Mouse (Mus musculus): Measurements from ENCODE around the gene Erlin1.

Erlin1 gene

DNA sequence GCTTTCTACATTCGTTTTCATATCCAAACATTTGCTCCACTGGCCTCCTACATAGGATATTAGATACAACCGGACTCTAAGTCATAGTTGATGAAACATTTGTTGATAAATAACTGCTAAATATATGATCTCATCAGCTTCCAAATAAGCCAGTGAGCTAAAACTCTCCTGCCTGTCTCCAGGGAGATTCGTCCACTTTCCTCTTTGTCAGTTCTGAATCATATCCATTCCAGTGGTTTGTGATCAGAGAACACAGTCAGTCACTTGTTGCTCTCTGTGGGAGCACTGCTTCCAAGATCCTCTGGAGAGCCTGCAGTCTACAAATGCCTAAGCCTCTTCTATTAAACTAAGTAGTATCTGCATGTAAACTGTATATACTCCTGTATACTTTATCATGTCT lies 9.4 kb downstream of the Erlin1 start:
- DNase-seq (ENCODE audit: low spot score), result no peak

DNA sequence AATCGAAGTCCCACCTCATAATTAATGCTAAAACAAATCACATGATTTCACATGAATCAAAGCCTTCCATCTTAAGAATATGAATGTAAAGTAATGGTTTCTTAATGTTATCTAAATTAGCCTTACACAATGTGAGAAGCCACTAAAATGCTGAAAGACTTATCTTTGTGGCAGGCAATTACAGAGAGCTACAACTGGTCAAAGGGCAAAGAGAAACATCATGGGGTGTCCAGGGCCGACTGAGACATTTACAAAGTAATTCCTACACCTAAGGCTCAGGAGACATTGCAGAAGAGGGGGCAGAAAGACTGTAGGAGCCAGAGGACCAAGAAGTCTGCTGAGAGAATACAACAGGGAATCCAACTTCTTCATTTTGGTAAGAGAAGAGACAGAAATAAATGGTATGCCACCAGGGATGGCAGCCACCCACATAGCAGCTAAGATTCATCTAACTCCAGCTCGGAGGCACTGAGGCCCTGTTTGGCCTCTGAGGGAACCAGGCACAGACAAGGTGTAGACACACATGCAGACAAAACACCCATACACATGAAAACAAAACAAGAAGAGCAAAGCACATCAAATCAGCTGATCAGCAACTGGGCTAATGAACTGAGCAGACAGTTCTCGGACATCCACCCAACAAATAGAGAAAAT lies 14.3 kb downstream of the Erlin1 start:
- no peak for DNase-seq (ENCODE audit: low spot score)

DNA sequence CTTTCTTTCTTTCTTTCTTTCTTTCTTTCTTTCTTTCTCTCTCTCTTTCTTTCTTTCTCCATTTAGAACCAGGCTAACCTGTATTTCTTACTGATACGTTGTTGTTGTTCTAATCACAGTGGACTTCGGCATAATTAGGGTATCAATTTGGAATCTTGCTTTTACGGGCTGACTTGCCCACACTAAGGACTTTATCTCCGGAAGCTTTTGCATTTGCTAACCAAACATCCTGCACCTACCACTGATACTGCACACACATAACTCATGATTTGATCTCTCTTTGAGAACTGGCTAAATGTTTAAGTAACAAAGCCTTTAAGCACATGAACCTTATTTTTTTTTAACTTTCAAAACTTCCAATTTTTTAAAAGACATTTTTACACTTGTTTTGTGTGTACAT lies 19.2 kb downstream of the Erlin1 start:
- no peak for DNase-seq (ENCODE audit: low spot score)

DNA sequence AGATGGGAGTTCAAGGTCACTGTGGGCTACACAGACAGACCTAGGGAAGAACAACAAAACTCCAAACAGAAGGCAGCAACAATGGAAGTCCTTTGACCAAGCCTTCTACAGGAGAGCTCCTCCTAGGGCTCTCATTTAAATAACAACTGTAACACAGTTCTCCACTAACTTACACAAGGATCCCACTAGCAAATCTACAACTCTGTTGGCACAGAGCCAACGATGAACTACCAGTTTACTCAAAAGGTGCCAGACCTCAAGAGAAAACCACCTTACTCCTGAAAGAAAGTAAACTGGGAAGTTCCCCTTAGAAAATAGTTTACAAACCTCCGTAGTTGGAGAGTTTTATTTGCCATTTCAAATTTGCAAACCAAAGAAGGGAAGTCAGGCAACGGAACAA lies 20.3 kb downstream of the Erlin1 start:
- DNase-seq (ENCODE audit: low spot score), result no peak

DNA sequence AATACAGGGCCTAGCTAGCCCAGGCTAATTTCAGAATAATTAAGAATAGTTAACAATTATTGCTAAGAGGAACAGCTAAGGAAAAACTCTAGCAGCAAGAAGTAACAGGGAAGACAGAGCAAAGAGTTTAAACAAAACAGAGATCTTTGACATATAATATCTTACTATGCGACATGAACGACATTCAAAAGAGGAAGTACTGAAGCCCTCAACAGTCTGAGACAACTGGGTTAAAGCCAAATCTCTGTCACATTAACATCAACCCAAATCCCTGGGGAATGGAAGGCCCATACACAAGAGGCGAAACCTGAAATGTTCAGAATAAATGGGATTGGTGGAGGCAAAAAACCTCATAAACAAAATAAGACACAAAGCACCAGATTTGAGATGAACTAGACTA lies 23.7 kb downstream of the Erlin1 start:
- DNase-seq (ENCODE audit: low spot score), result no peak

DNA sequence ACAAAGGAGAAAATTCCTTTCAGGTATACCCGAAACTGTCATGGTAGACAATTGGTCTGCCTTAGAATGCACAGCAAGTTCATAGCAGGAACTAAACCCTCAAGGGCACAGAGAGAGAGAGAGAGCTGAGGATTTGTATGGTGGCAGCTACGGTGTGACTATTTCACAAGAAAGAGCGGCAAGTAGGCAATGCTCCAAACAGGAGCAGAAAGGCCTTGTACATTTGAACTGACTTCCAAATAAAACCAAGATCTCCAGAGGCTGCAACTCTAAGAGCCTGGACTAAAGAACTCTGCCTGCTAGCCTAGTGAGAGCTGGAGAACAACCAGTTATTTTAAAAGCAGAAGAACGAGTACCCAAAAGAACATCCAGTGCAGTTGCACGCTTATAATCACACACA lies 27.5 kb downstream of the Erlin1 start:
- no peak for DNase-seq (ENCODE audit: low spot score)

DNA sequence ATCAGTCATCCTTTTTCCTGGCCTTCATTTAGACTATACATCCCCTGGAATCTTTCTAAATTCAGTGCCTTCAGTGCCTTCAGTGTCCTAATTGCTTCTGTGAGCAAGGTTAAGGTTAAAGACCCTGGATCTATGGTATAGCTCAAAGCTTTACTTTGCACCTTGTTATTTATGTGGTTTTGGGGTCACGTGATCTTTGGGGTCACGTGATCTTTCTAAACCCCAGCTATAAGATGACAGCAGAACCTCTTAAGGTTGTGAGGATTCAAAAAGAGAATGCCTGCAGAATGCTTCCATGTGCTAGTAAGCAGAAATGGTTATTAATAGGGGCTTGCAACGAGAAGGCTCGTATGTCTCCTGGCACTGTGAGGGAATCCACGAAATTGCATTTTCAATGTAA lies 36.2 kb downstream of the Erlin1 start:
- no peak for DNase-seq (ENCODE audit: low spot score)

DNA sequence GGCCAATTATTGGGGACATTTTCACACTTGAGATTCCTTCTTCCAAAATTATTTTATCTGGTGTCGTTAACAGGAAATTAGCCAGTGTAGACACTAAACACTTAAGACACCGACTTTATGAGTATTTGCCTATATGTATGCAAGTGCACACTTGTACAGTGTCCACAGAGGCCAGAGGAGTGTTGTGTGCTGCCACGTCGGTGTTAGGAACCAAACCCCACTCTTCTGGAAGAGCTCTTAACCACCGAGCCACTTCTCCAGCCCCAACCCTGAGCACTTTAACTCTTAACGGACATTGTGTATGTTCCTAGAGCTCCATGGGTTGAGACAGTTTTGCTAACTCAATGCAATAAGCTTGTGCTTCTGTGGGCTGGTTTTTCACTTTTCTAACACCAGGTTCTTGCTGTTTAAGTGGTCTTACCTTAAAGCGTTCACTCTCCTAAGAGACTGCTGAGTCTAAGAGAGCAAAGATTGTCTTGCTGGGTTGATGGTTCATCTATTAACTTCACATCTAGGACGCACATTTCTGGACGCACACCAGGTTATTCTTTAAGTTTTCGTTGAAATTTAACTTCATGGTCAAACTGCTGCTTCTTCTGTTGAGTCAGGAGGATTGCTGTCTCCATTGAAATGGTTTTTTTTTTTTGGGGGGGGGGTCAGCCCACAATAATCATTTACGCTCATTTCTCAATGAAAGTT lies 37.4 kb downstream of the Erlin1 start:
- no peak for DNase-seq (ENCODE audit: low spot score)

DNA sequence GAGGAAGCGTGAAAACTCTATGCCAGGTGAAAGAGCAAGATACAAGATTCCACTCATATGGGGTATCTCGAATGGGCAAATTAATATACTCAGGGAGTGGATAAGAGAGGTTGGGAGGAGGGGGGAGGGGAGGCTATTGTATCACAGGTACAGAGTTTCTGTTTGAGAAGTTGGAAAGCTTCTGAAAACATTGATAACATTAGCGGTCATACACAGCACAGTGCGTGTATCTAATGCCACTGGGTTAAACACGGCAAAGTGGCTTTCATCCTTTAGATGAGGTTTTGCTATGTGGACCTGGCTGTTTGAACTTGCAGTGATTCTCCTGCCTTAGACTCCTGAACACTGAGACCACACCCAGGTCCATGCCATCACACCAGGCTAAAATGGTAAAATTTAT lies 39.6 kb downstream of the Erlin1 start:
- no peak for DNase-seq (ENCODE audit: low spot score)

DNA sequence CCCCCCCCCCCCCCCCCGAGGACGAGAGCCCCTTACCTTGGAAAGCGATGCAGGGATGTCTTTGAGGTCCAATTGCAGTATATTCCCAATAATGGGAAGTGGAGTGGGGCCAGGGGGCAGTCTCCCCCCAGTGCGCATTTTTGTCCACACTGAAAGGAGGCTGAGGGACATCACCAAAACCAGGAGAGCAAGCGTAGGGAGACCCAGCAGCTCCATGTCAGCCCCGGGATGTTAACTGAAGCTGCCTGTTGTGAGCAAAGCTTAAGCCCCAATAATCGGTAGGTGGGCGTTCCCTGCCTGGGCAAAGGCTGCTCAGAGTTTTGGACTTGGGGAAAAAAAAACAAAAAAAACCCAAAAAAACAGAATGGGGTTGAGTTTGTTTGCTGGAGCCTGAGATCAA lies 40.6 kb downstream of the Erlin1 start, which contains the start of gene Cyp2c23:
TSS of gene Cyp2c23 (minus strand) at position 237 of the 400 bp plus-strand sequence.
- DNase-seq (ENCODE audit: low spot score), result no peak

DNA sequence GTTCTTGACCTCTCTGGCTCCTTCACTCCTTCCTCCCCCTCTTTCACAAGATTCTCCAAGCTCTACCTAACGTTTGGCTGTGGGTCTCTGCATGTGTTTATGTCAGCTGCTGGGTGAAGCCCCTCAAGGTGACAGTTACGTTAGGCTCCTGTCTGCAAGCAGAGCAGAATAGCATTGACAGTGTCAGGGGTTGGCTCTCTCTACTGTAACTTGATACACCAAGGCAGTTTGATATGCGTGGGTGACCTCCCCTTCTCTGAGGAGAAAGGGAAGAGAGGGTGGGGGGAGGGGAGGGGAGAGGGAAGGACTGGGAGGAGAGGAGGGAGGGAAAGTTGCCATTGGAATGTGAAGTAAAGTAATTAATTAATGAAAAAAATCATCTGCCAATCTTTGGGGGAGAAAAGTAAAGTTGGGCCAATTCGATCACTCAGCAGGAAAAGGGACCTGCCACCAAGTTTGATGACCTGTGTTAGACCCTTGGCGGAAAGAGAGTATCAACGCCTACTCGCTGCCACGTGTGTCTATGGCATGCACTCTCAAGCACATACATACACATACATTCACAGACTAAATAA lies 42.5 kb downstream of the Erlin1 start:
- no peak for DNase-seq (ENCODE audit: low spot score)

DNA sequence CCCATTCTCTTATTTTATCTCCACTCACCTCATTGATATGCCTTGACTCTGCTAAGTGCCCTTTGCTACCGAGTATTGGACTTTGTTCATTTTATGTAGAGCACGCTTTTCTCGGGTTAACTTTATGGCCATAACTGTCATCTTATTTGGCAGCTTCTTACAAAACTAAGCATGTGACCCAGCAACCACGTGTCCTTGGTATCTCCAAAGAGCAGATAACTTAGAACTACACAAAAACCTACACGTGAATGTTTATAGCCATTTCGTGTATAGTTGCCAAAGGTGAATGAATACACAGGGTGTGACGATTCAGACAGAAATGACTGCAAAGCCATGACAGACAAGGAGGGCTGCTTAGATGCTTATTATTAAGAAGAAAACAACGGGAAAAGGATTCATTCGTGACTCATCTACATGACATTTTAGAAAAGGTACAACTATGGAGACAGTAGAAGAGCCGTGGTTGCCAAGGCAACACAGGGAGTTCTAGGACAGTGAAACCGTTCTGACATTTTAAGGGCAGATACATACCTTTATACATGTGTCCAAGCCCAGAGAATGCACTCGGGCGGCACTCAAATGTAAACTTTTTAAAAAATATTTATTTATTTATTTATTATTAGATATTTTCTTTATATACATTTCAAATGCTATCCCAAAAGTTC lies 44.5 kb downstream of the Erlin1 start:
- no peak for DNase-seq (ENCODE audit: low spot score)

DNA sequence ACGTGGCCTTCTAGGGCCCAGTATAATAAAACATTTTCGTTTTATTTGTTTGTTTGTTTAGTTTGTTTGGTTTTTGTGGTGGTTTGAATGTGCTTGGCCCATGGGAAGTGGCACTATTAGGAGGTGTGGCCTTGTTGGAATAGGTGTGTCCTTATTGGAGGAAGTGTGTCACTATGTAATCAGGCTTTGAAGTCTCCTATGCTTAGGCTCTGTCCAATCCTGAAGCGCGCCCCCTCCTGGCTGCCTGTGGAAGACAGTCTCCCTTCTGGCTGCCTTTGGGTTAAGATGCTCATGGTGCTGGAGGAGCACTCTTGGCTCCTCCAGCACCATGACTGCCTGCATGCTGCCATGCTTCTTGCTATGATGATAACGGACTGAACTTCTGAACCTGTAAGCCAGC lies 46.5 kb downstream of the Erlin1 start:
- DNase-seq (ENCODE audit: low spot score), result no peak

DNA sequence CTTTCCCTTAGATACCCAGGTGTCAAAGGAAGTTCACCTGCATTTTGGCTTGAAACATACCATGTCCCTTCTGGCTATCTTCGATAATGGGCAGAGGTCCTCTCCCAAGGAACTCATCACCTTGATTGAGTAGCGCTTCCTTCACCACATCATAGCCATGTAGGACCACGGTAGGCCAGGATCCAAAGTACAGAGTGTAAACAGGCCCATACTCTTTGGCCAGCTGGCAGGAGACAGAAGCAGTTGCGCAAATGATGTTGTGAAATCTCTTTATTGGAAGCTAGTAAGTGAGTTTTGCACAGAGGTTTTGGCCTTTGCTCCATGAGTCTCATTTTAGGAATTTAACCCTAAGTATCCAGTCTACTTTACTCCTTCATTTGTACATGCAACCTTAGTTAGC lies 48.1 kb downstream of the Erlin1 start:
- DNase-seq (ENCODE audit: low spot score), result peak; percentile 91

DNA sequence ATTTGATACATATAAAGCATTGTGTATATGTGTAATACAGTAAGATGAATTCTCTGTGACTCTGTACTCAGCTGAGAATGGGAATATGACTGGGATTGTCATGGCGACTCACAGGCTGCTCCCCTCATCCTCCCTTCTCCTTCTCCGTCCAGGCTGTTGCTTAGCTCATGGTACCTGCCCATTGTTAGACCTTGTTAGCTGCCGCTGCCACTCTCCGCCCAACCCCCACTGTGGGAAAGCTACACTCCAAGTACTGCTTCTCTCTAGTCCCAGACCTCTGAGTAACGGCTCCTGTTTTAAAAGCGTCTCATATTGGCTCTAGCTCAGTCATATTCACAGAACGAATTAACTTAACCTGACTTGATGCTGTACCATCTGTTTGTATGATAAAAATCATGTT lies 49.8 kb downstream of the Erlin1 start:
- DNase-seq (ENCODE audit: low spot score), result no peak

DNA sequence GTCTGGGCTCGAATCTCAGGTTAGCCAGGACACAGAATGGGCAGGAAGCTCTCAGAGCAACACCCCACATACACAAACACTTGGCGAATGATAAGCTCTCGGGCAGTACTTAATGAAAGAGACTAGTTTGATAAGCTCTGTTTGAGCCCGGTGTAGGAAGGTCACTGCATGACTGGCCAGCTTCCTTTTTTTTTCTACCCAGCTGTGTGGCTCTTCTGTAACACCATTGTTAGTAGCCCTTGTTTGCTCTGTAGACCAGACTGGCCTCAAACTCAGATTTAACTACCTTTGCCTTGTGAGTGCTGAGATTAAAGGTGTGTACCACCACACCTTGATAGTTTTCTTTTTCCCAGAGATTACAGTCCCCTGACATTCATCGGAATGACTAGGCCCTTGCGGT lies 55.7 kb downstream of the Erlin1 start:
- peak; percentile 21 for DNase-seq (ENCODE audit: low spot score)

DNA sequence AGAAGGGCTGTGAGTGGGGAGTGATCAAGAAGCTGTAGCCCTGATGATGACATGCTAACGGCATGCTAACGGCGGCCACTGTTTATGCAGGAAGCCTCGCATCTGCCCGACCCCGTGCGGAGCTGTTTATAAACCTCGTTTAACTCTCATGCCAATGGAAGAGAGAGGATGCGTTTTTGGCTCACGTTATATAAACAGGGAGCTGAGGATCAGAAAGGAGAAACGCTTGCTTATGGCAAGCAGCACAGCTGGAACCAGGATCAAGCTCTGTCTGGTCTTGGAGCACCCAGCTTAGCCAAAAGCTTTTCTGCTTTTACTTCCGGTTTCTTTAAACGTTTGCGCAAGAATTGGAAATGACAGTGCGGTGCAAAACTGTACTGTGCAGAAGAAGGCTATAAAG lies 60.8 kb downstream of the Erlin1 start:
- DNase-seq (ENCODE audit: low spot score), result peak; percentile 59

DNA sequence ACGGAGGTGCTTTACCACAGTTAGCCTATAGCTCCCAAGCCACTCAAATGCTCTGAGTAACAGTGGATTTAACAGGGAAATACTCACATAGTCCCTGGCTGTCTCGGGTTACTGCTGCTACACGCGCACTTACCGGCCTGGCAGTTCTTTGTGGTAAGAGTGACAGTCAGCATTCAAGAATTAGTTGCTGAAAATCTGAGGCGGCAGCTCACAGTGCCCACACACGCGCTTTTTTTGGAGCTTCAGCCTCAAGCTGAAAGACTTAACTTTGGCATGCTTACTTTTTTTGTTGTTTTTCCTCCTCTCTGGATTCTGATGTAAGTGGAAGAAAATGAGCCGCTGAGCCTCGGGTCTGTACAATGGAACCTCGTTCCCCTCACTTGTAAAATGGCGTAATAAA lies 62.4 kb downstream of the Erlin1 start:
- no peak for DNase-seq (ENCODE audit: low spot score)

DNA sequence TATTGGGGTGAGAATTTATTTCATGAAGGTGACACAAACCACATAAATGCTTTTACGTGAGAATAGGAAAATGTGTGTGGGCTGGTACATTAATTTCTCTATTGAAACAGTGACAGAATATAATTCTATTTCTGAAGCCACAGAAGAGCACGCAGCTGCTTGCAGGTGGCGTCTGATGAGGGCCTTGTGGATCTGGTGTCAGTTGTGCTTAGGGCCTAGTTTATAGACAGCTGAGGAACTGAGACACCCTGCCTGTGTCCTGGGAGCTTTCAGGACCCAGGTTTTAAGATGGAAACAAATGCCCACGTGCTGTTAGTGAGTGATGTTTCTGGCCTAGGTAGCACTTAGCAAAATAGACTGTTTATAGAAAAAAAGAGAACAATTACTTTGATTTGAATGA lies 64.6 kb downstream of the Erlin1 start:
- DNase-seq (ENCODE audit: low spot score), result no peak

DNA sequence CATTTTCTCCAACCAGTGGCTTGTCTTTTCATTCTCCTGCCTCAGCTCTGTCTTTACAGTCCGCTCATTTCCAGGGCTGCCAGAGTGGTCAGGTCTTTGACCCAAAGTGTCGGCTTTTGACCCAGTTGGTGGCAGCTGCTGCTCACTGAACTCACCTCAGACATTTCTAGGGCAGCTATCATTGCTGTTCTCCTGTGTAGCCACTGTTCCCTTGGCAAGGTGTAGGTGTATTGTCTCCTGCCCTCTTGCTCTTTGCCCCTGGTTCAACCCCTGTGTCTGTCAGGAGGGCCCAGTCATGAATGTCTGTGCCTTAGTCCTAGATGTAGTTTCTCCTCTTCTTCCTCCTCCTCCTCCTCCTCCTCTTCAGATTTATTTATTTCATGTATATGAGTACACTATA lies 65.3 kb downstream of the Erlin1 start:
- no peak for DNase-seq (ENCODE audit: low spot score)

DNA sequence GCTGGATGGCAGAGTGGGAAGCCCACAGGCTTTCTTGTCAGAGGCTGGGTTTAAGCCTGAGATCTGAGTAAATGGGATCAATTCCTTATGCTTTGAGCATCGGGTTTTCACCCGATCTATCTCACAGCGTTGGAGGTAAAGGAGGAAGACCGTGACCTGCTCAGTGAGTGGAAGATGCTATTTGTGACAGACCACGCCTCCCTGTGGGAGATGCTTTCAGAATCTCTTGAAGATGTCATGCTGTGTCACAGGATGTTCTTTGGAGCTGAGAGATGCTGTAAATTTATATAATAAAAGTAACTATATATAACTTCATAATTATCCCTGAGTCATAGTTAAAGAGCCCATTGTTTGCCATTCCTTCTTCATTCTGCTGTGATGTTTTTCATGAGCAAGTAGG lies 68.9 kb downstream of the Erlin1 start:
- DNase-seq (ENCODE audit: low spot score), result no peak

DNA sequence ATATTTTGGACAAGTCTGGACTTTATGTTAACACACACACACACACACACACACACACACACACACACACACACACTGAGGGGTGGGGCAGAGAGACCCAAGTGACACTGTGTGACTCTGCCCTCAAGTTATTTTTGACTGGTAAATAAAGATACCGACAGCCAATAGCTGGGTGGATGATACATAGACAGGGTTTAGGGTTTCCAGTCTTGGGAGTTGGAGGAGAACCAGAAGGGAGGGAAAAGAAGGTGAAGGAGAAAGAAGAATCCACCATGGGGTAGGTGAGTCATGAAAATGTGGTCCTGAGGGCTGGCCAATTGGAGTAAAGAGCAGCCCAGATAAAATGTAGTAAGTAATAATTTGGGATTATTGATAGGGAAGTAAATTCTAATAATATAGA lies 69.5 kb downstream of the Erlin1 start:
- no peak for DNase-seq (ENCODE audit: low spot score)

Measured in lung, postnatal 25 days (tissue).